Mouse (Mus musculus) heart, adult 8-10 months (tissue): Measurements from ENCODE around the gene Tekt4. TPM values are rescaled to one million over a fixed set of nuclear protein-coding genes. Genes with fewer than 3 reads are reported as not detected.
A peak's percentile ranks its signal among the peaks of the same experiment; 100 is the strongest.

ENCODE experiments used
- DNase-seq: peaks from one replicate; pipeline ENCODE4 v3.0.0; 2022; ENCODE audit warnings: low spot score
- total RNA-seq, 4 experiments: library from RNA; stranded (reverse); gene quantifications; 2 replicates each; pipeline ENCODE4 v1.2.4; 2022

Gene Tekt4
- total RNA-seq, 4 experiments from 2014 or later: 0.28 to 0.46 (median 0.33) TPM; not detected in 1

GRCm38 (mm10) chr17:25432433-25433181, 21.8 kb upstream of the Tekt4 start:
- no peak for DNase-seq

DNA sequence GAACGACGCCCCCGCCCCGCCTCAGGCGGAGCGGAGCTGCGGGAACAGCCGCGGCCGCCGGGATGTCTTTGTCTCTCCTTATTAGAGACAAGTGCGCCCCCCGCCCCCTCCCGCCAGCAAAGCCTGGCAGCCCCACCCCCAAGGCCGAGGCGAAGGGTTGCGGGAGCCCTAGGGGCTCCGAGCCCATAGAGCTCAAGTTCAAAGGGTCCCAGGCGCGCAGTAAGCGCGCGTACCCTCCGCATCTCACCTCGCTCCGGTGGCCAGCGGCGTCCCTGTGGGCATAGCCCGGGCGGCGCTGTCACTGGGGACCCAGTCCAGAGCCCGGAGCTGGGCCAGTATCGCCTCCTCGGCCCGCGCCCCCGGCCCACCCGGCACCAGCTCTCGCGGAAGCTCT, 21.2 kb upstream of the Tekt4 start:
- DNase-seq: no peak

- DNase-seq: no peak
Measured at GRCm38 (mm10) chr17:25433617-25434606, 20.5 kb upstream of the Tekt4 start, which contains the start of gene Cacna1h. Gene Cacna1h (minus strand): TSS chr17:25433783.

- no peak for DNase-seq
Measured at GRCm38 (mm10) chr17:25441417-25441816, 13.0 kb upstream of the Tekt4 start.

GRCm38 (mm10) chr17:25442889-25443288, 11.5 kb upstream of the Tekt4 start:
- no peak for DNase-seq

DNA sequence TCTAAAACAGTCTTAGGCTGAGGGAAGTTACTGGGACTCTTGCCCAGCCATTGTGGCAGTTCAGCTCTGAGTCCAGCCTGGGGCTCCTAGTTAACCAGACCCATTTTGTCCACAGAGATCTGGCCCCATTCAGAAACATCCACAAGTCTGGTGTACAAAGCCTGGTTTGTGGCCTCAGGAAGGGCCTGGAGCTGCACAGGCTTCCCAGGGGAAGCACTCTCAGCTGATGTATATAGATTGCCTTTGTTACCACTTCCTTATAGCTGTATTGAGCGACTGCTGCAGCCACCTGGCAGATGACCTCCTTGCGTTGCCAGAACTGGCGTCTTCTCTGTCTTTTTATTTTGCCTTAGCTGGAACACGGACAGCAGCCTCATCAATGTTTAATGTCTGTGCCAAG, 9.3 kb upstream of the Tekt4 start:
- no peak for DNase-seq

GRCm38 (mm10) chr17:25445841-25446240, 8.6 kb upstream of the Tekt4 start:
- DNase-seq: no peak

DNA sequence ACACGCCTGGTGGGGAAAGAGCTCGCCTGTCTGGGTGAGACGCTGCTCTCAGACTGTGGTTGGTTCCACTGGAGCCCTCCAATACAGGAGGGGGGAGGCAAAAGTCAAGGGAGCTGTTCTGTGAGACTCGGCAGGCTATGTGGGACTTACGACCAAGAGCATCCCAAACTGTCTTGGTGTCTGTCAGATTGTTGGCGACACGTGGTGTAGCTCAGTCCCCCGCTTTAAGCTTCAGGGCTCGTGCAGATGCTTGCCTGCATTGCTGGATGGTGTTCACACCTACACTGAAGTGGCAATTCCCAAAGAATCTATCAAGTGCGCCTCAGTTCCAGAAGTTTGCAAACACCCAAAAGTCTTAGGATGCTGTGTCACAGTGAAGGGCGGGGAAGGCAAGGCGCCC, 6.5 kb upstream of the Tekt4 start:
- DNase-seq: no peak

GRCm38 (mm10) chr17:25450329-25450728, 4.1 kb upstream of the Tekt4 start:
- DNase-seq: no peak

DNA sequence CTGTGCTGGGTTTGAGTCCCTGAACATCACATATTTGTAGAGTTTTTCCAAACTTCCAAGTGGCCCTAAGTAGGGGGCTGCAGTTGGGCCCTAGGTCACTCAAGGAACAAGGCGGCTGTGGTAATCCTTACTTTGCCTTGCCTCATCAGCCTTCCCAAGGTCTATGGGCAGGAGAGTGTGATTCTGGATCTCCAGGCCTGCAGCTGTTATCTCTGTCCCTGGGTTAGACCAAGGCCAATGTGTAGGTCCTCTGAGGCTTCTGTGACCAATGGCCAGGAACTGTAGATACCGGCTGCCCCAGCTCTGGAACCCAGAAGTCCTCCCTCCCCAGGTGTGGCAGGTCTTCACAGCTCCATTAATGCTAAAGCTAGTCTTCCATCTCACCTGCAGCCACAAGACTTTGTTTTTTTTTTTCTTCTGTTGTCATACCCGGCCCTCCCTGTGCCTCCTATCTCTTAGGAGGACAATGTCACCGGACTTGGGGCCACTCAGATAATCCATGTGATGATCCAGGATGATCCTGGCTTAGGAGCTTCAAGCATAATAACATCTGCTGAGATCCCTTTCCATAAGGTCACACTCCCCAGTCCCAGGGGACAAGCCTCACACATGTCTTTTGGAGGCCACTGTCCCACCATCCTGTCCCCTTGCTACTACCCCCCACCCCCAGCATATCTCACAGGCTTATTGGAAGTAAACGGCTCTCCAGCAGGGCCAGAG, 2.0 kb upstream of the Tekt4 start:
- no peak for DNase-seq

- no peak for DNase-seq
Measured at GRCm38 (mm10) chr17:25456540-25456939, 2.1 kb downstream of the Tekt4 start.

GRCm38 (mm10) chr17:25462236-25462875, 7.9 kb downstream of the Tekt4 start:
- no peak for DNase-seq

- no peak for DNase-seq
Measured at GRCm38 (mm10) chr17:25463326-25463945, 9.0 kb downstream of the Tekt4 start.

DNA sequence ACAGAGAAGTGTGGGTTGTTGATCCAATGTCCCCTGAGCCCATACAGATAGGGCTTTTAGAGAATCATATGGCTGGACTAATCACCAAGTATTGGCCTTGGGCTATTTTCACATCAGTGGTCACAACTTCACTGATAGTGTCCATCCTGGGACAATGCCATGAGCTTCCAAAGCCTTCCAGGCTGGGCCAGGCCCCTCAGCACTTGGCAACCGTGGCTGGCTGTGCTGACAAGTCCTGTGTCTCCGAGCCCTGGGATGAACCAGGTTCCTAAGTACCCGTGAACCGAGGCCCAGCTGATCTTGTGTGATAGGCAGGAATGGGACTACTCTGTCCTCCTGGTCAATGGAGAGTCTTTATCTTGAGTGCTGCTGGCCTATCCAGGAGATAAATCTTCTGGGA, 9.7 kb downstream of the Tekt4 start:
- DNase-seq: no peak

DNA sequence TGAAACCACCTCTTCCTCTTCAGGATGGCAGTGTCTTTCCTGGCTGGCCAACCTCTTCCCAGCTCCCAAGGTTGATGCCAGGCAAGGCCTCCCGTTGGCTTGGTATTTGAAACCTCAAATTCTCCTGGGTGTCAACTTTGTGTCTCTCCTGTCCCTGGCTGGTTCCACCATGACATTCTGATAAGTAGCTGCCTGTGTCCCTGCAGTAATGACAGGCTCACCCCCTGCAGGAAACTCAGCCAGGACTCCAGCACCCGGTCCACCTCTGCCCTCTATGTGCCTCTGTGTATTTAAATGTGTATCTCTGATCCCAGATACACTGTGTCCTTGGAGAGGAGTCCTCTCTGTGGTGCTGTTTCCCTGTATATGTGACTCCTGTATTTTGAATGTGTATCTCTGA, 11.8 kb downstream of the Tekt4 start:
- no peak for DNase-seq

DNA sequence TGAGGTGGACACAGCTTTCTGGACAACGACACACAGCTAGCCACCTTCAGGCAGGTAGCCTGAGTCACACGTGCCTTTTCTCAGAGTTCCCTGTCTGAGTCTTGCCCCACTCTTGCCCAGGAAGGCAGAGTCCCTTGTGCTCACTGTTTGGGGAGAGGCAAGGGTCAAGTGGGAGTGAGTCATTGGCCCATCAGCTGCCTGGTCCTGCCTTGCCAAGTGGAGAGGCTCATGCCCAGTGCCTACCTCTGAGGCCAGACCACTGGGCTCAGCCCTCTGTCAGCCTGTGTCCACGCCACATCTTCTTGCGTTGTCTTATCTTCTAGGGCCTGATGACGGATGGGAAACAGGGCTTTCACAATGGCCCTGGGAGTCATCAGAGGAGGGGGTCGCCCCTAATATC, 13.4 kb downstream of the Tekt4 start:
- DNase-seq: peak; percentile 24

GRCm38 (mm10) chr17:25468301-25468700, 13.9 kb downstream of the Tekt4 start:
- DNase-seq: no peak

GRCm38 (mm10) chr17:25469798-25470197, 15.4 kb downstream of the Tekt4 start:
- DNase-seq: peak; percentile 42

GRCm38 (mm10) chr17:25471418-25471817, 17.0 kb downstream of the Tekt4 start:
- no peak for DNase-seq

DNA sequence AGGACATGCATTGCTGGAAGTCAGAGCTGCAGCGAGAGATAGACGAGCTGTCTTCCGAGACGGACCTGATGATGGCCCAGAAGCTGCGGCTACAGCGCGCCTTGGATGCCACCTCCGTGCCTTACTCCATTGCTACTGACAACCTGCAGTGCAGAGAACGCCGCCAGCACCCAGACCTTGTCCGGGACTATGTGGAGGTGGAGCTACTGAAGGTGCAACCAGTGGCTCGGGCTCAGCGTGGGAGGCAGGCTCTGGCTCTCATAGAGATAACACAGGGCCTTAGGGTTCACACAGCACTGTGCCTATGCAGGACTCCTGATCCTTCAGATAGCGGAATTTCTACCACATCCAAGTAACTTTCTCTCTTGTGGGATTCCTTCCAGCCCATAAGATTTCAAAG, 17.6 kb downstream of the Tekt4 start:
- DNase-seq: no peak
